Mouse (Mus musculus): ENCODE results near the gene Rtf1. TPM values are rescaled to one million over a fixed set of nuclear protein-coding genes. Genes with fewer than 3 reads are reported as not detected.

The Rtf1 gene
- total and polyA plus RNA-seq, 2 experiments from 2014 or later = 19.8 to 58.9 TPM

GRCm38 (mm10) chr2:119767246-119767645, 92.4 kb downstream of the Rtf1 start:
- Histone ChIP-seq H3K27me3 (ENCODE audit: insufficient read depth, low read length) (no peaks in the 10 kb centered on the region), H3K9ac (replicated peaks; ENCODE audit: low read length) (no peak overlapping the region), H3K9me3 (ENCODE audit: low read length) (no peaks in the 10 kb centered on the region), H3K4me1 (ENCODE audit: insufficient read depth, low read length) (no peaks in the 10 kb centered on the region), H3K4me2 (ENCODE audit: low read depth, low read length) (no peak overlapping the region), H3K27ac (no peak overlapping the region), H3K36me3 (ENCODE audit: insufficient read depth, low read length) (peaks cover 51% of the 10 kb centered on the region), H3K4me3 (ENCODE audit: low read length) (no peak overlapping the region)
- TF ChIP-seq CTCF (IDR thresholded peaks at IDR 0.05; ENCODE audit: low read depth) = peak; percentile 24; the same call in 1 of the 2 replicates
- 96% methylated on average over 6 of the region's 6 CpGs for WGBS
- ATAC-seq = no peak
- DNase-seq (ENCODE audit: low spot score) = no peak

Other genes with a start within 250 kb of the Rtf1 start
- 12.3 and 13.4 TPM in 2 replicates for gene Ino80, start 197.4 kb upstream of the Rtf1 start, total RNA-seq (2014; rRNA removed)
- gene Ino80, start 197.4 kb upstream of the Rtf1 start, polyA plus RNA-seq (2015; fragmentation: Nextera tagmentation; extraction: Ambion mirVana) = 2.3 and 2.7 TPM in 2 replicates
- gene Exd1, start 127.4 kb upstream of the Rtf1 start, total RNA-seq (2014; rRNA removed) = 0.83 and 1.2 TPM in 2 replicates
- 0.58 and 0.74 TPM in 2 replicates for gene Exd1, start 127.4 kb upstream of the Rtf1 start, polyA plus RNA-seq (2015; fragmentation: Nextera tagmentation; extraction: Ambion mirVana)
- gene Chp1, start 127.4 kb upstream of the Rtf1 start, total RNA-seq (2014; rRNA removed) = 49.2 and 54.8 TPM in 2 replicates
- 51.4 and 52.4 TPM in 2 replicates for gene Chp1, start 127.4 kb upstream of the Rtf1 start, polyA plus RNA-seq (2015; fragmentation: Nextera tagmentation; extraction: Ambion mirVana)
- 7.1 and 8.4 TPM in 2 replicates for gene Nusap1, start 56.8 kb upstream of the Rtf1 start, total RNA-seq (2014; rRNA removed)
- 13.3 and 13.8 TPM in 2 replicates for gene Nusap1, start 56.8 kb upstream of the Rtf1 start, polyA plus RNA-seq (2015; fragmentation: Nextera tagmentation; extraction: Ambion mirVana)
- gene Oip5, start 56.6 kb upstream of the Rtf1 start, total RNA-seq (2014; rRNA removed) = 5.8 and 6.2 TPM in 2 replicates
- 6.0 and 6.4 TPM in 2 replicates for gene Oip5, start 56.6 kb upstream of the Rtf1 start, polyA plus RNA-seq (2015; fragmentation: Nextera tagmentation; extraction: Ambion mirVana)
- 16.3 and 18.2 TPM in 2 replicates for gene Ndufaf1, start 12.2 kb upstream of the Rtf1 start, total RNA-seq (2014; rRNA removed)
- 45.5 and 50.2 TPM in 2 replicates for gene Ndufaf1, start 12.2 kb upstream of the Rtf1 start, polyA plus RNA-seq (2015; fragmentation: Nextera tagmentation; extraction: Ambion mirVana)
- gene Itpka, start 67.3 kb downstream of the Rtf1 start, total RNA-seq (2014; rRNA removed) = 5.8 and 8.5 TPM in 2 replicates
- 3.3 and 3.5 TPM in 2 replicates for gene Itpka, start 67.3 kb downstream of the Rtf1 start, polyA plus RNA-seq (2015; fragmentation: Nextera tagmentation; extraction: Ambion mirVana)
- 5.8 and 8.5 TPM in 2 replicates for gene Ltk, start 85.4 kb downstream of the Rtf1 start, total RNA-seq (2014; rRNA removed)
- 2.0 TPM in 2 replicates for gene Ltk, start 85.4 kb downstream of the Rtf1 start, polyA plus RNA-seq (2015; fragmentation: Nextera tagmentation; extraction: Ambion mirVana)
- gene Rpap1, start 112.5 kb downstream of the Rtf1 start, total RNA-seq (2014; rRNA removed) = 19.6 and 22.5 TPM in 2 replicates
- gene Rpap1, start 112.5 kb downstream of the Rtf1 start, polyA plus RNA-seq (2015; fragmentation: Nextera tagmentation; extraction: Ambion mirVana) = 11.2 and 11.9 TPM in 2 replicates
- 85.8 and 98.9 TPM in 2 replicates for gene Tyro3, start 122.7 kb downstream of the Rtf1 start, total RNA-seq (2014; rRNA removed)
- 26.5 and 26.6 TPM in 2 replicates for gene Tyro3, start 122.7 kb downstream of the Rtf1 start, polyA plus RNA-seq (2015; fragmentation: Nextera tagmentation; extraction: Ambion mirVana)
- 76.4 and 77.9 TPM in 2 replicates for gene Mga, start 222.2 kb downstream of the Rtf1 start, total RNA-seq (2014; rRNA removed)
- gene Mga, start 222.2 kb downstream of the Rtf1 start, polyA plus RNA-seq (2015; fragmentation: Nextera tagmentation; extraction: Ambion mirVana) = 11.4 and 12.6 TPM in 2 replicates

All from hindbrain, postnatal 0 days (tissue).